Mouse (Mus musculus) hindbrain, embryonic 14.5 days (tissue): ENCODE measurements around the gene Rce1. TPM values are rescaled to one million over a fixed set of nuclear protein-coding genes. Genes with fewer than 3 reads are reported as not detected.
A peak's percentile ranks its signal among the peaks of the same experiment; 100 is the strongest.
"Not testable (repeated sequence)": the region's sequence is repeated elsewhere in the genome, so short reads cannot be mapped to it uniquely, and the experiment has no call there.

Experiments used
- ATAC-seq: fragments of 200-750 bp; cut with Nextera tagmentation; 2 replicates; pipeline ENCODE4 v1.8.0; 2017; ENCODE audit warnings: moderate number of reproducible peaks, mild to moderate bottlenecking, moderate TSS enrichment, moderate library complexity; ENCODE audit not compliant: low FRiP score
- DNase-seq: peaks from one replicate; pipeline ENCODE4 v3.0.0-alpha.2; 2015; ENCODE audit warnings: low spot score
- H3K27ac ChIP-seq: fragments of 300-500 bp; sonication (generic); 2 replicates; pipeline ENCODE4 v1.5.1; 2014; ENCODE audit warnings: mild to moderate bottlenecking, moderate library complexity
- H3K27me3 ChIP-seq: fragments of 300-500 bp; sonication (generic); 2 replicates; pipeline ENCODE4 v1.6.1; 2014; ENCODE audit warnings: mild to moderate bottlenecking, low read length, mixed read lengths; ENCODE audit not compliant: control insufficient read depth, insufficient read depth
- H3K36me3 ChIP-seq: fragments of 300-500 bp; sonication (generic); replicated peaks from 2 replicates; pipeline ENCODE4 v1.6.1; 2014; ENCODE audit not compliant: control insufficient read depth, insufficient read depth
- H3K4me1 ChIP-seq: fragments of 300-500 bp; sonication (generic); replicated peaks from 2 replicates; pipeline ENCODE4 v1.6.1; 2014; ENCODE audit warnings: antibody characterized with exemption, low read length, mixed read lengths; ENCODE audit not compliant: control insufficient read depth, insufficient read depth
- H3K4me2 ChIP-seq: fragments of 300-500 bp; sonication (generic); replicated peaks from 2 replicates; pipeline ENCODE4 v1.6.1; 2014; ENCODE audit warnings: mild to moderate bottlenecking, moderate library complexity
- H3K4me3 ChIP-seq: fragments of 300-500 bp; sonication (generic); replicated peaks from 2 replicates; pipeline ENCODE4 v1.5.1; 2014; ENCODE audit warnings: mild to moderate bottlenecking, low read length
- H3K9ac ChIP-seq: fragments of 300-500 bp; sonication (generic); 2 replicates; pipeline ENCODE4 v1.6.1; 2014
- H3K9me3 ChIP-seq: fragments of 300-500 bp; sonication (generic); 2 replicates; pipeline ENCODE4 v1.6.1; 2016; ENCODE audit warnings: low read length; ENCODE audit not compliant: control insufficient read depth
- WGBS: fragments of 180-500 bp; shearing (Covaris S2); extraction: QIAGEN DNeasy Blood & Tissue Kit; methylation state at CpG from one replicate; pipeline ENCODE4 v1.1.7; 2014; 5-methylcytosine and 5-hydroxymethylcytosine counted together
- polyA plus RNA-seq: library from polyadenylated mRNA; unstranded; fragments of >200 nt; fragmentation: Nextera tagmentation; extraction: Ambion mirVana; gene quantifications from 2 replicates; pipeline ENCODE4 v1.2.1, GENCODE M21; 2014

The Rce1 gene
- polyA plus RNA-seq, 1 experiment from 2014 or later, result 53.3 TPM

- DNase-seq (peak; percentile 37), ATAC-seq (no peak)
- Histone ChIP-seq H3K4me2 (no peak overlapping the region), H3K36me3 (no peaks in the 10 kb centered on the region), H3K9me3 (no peaks in the 10 kb centered on the region), H3K27me3 (no peaks in the 10 kb centered on the region), H3K9ac (no peak overlapping the region), H3K27ac (no peak overlapping the region), H3K4me3 (no peak overlapping the region), H3K4me1 (no peaks in the 10 kb centered on the region)
- 41% methylated on average over 24 of the region's 24 CpGs for WGBS
Observed at GRCm38 (mm10) chr19:4603801-4604723, 21.4 kb downstream of the Rce1 start.

DNA sequence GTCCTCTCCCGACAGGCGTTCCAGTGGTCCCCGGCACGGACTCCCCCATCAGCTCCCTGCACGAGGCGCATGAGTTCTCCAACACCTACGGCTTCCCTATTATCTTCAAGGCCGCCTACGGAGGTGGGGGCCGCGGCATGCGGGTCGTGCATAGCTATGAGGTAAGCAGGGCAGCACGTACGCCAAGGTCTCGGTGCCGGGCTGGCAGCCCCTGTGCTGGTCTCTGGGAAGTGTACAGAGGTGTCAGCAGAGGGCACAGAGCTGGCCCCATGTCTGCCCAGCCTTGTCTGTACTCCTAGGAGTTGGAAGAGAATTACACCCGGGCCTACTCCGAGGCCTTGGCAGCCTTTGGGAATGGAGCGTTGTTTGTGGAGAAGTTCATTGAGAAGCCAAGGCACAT, 23.0 kb downstream of the Rce1 start:
- ATAC-seq, result no peak
- Histone ChIP-seq H3K4me2 (no peak overlapping the region), H3K36me3 (no peaks in the 10 kb centered on the region), H3K4me1 (no peaks in the 10 kb centered on the region), H3K27me3 (no peaks in the 10 kb centered on the region), H3K4me3 (no peak overlapping the region), H3K27ac (no peak overlapping the region), H3K9ac (no peak overlapping the region), H3K9me3 (no peaks in the 10 kb centered on the region)
- 92% methylated on average over 20 of the region's 20 CpGs for WGBS
- no peak for DNase-seq

- Histone ChIP-seq H3K9me3 (no peaks in the 10 kb centered on the region), H3K27ac (no peak overlapping the region), H3K4me3 (no peak overlapping the region), H3K36me3 (no peaks in the 10 kb centered on the region), H3K4me1 (no peaks in the 10 kb centered on the region), H3K27me3 (no peaks in the 10 kb centered on the region), H3K9ac (no peak overlapping the region), H3K4me2 (no peak overlapping the region)
- DNase-seq (no peak), ATAC-seq (no peak)
- WGBS, result 78% methylated on average over 2 of the region's 2 CpGs
Observed at GRCm38 (mm10) chr19:4596071-4596470, 29.4 kb downstream of the Rce1 start.

GRCm38 (mm10) chr19:4593792-4594522, 31.5 kb downstream of the Rce1 start:
- Histone ChIP-seq H3K9ac (no peak overlapping the region), H3K4me3 (no peak overlapping the region), H3K4me1 (no peaks in the 10 kb centered on the region), H3K4me2 (no peak overlapping the region), H3K9me3 (no peaks in the 10 kb centered on the region), H3K36me3 (no peaks in the 10 kb centered on the region), H3K27me3 (no peaks in the 10 kb centered on the region), H3K27ac (no peak overlapping the region)
- DNase-seq (no peak), ATAC-seq (no peak)
- WGBS, result 56% methylated on average over 7 of the region's 7 CpGs

DNA sequence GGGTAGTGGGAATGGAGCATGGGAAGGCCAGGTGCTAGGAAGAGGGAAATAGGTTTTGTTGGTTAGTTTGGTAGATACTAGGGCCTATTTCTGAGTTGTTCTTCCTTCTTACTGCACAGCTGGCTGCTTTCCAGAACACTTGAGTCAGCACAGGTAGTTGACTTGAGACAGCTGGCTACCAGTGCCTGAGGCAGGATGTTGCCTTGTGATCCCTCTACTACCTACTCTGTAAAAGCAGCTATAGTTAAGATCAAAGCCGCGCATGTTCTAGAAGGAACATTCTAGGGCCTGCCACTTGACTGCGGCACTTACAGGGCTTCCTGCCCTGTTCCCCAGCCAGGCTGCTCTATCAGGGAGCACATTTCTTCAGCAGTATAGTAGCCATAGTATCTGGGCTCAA, 35.4 kb downstream of the Rce1 start:
- ATAC-seq (no peak), DNase-seq (no peak)
- H3K27me3 ChIP-seq, result no peaks in the 10 kb centered on the region
- H3K4me1 ChIP-seq, result no peaks in the 10 kb centered on the region
- no peak overlapping the region for H3K9ac ChIP-seq
- H3K4me3 ChIP-seq, result no peak overlapping the region
- H3K4me2 ChIP-seq, result no peak overlapping the region
- WGBS, result 93% methylated on average over 3 of the region's 3 CpGs
- H3K27ac ChIP-seq, result no peak overlapping the region
- H3K36me3 ChIP-seq, result no peaks in the 10 kb centered on the region
- H3K9me3 ChIP-seq, result no peaks in the 10 kb centered on the region

GRCm38 (mm10) chr19:4589081-4589480, 36.4 kb downstream of the Rce1 start:
- Histone ChIP-seq H3K4me2 (no peak overlapping the region), H3K9ac (no peak overlapping the region), H3K27me3 (no peaks in the 10 kb centered on the region), H3K9me3 (no peaks in the 10 kb centered on the region), H3K4me1 (no peaks in the 10 kb centered on the region), H3K27ac (no peak overlapping the region), H3K4me3 (no peak overlapping the region), H3K36me3 (no peaks in the 10 kb centered on the region)
- DNase-seq (no peak), ATAC-seq (no peak)
- 64% methylated on average over 1 of the region's 1 CpGs for WGBS

DNA sequence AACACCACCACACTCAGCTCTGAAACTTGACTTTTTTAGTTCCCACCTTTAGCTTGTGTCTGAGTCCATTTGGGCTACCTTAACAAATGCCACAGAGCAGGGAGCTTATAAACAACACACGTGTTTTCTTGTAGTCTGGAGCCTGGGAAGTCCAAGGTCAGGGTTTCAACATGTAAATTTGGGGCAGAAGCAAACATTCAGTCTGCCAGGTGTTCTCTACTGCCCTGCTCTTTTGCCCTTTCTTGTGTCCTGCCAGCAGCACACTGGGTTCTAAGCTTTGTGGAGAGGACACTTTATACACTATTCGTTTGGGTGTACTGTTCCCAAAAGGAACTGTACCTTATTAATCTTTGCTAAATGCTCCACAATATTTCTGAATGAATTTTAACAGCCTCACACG, 37.0 kb downstream of the Rce1 start:
- Histone ChIP-seq H3K9me3 (no peaks in the 10 kb centered on the region), H3K36me3 (no peaks in the 10 kb centered on the region), H3K27me3 (no peaks in the 10 kb centered on the region), H3K4me3 (no peak overlapping the region), H3K4me2 (no peak overlapping the region), H3K27ac (no peak overlapping the region), H3K4me1 (no peaks in the 10 kb centered on the region), H3K9ac (no peak overlapping the region)
- 70% methylated on average over 3 of the region's 3 CpGs for WGBS
- DNase-seq (no peak), ATAC-seq (no peak)

DNA sequence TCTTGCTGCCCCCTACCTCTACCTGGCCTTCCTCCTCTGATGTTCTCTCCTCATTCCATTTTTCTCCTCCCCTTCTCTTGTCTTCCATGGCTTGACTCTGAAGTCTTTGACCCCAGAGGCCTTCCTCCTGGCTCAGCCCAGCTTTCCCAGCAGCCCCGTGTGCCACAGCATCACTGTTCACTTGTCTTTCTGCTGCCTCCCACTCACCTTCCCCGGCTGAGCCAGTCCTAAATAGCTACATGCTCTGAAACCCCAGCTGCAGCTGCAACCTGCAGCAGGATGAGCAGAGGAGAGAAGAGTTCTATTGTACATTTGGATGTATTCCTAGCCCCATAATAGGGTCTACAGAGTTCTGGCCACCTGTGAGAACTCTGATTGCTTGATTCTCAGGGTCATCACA, 38.0 kb downstream of the Rce1 start:
- no peak overlapping the region for H3K4me2 ChIP-seq
- H3K4me1 ChIP-seq, result no peaks in the 10 kb centered on the region
- no peak overlapping the region for H3K27ac ChIP-seq
- H3K9ac ChIP-seq, result no peak overlapping the region
- no peaks in the 10 kb centered on the region for H3K27me3 ChIP-seq
- DNase-seq (no peak), ATAC-seq (no peak)
- 65% methylated on average over 2 of the region's 2 CpGs for WGBS
- H3K4me3 ChIP-seq, result no peak overlapping the region
- no peaks in the 10 kb centered on the region for H3K9me3 ChIP-seq
- no peaks in the 10 kb centered on the region for H3K36me3 ChIP-seq

DNA sequence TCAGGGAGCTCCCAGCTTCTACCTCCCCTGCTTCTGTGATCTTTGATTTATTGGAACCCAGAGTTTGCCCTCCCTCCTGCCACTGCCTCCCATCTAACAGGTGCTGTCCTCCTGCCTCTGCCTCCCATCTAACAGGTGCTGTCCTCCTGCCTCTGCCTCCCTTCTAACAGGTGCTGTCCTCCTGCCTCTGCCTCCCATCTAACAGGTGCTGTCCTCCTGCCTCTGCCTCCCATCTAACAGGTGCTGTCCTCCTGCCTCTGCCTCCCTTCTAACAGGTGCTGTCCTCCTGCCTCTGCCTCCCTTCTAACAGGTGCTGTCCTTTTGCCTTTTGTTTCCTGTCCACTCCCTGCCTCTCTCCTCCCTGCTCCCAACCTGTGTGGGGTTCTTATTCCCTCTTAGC, 38.7 kb downstream of the Rce1 start:
- not testable (repeated sequence) for ATAC-seq, H3K27ac ChIP-seq, DNase-seq, H3K4me3 ChIP-seq, H3K36me3 ChIP-seq, H3K4me1 ChIP-seq, H3K9me3 ChIP-seq, H3K9ac ChIP-seq, H3K27me3 ChIP-seq, H3K4me2 ChIP-seq
